Mouse (Mus musculus): ENCODE measurements around the gene Macf1. TPM values are rescaled to one million over a fixed set of nuclear protein-coding genes. Genes with fewer than 3 reads are reported as not detected.

Gene Macf1
- total RNA-seq, 1 experiment from 2014 or later: 290 TPM

Other genes starting within 250 kb of the Macf1 start
- 82.3 and 157 TPM in 2 replicates for gene Ndufs5, start 33.8 kb upstream of the Macf1 start, total RNA-seq (2017)
- 21.4 and 22.0 TPM in 2 replicates for gene Akirin1, start 66.0 kb upstream of the Macf1 start, total RNA-seq (2017)
- gene Rhbdl2, start 103.5 kb upstream of the Macf1 start, total RNA-seq (2017): 8.1 TPM in 1 of 2 replicates, not detected in the other
- gene 4933427I04Rik, start 175.3 kb upstream of the Macf1 start, total RNA-seq (2017): not detected in 2 replicates
- gene Mycbp, start 220.5 kb upstream of the Macf1 start, total RNA-seq (2017): 18.4 and 19.9 TPM in 2 replicates
- gene Rragc, start 233.1 kb upstream of the Macf1 start, total RNA-seq (2017): 38.6 and 48.7 TPM in 2 replicates
- not detected in 2 replicates for gene 4930535I16Rik, start 233.7 kb upstream of the Macf1 start, total RNA-seq (2017)

Data from hematopoietic stem cell, adult 5-6 weeks (primary cell).